Mouse (Mus musculus) MEL (cell line): Measurements from ENCODE around the gene S100a5. TPM values are rescaled to one million over a fixed set of nuclear protein-coding genes. Genes with fewer than 3 reads are reported as not detected.
A peak's percentile ranks its signal among the peaks of the same experiment; 100 is the strongest.

Experiments
- DNase-seq: peaks from one replicate; pipeline ENCODE4 v3.0.0; 2011; ENCODE audit warnings: low read depth, low spot score
- H3K27ac ChIP-seq: 2 replicates; pipeline ENCODE4 v1.5.1; 2012; ENCODE audit warnings: low read depth, mild to moderate bottlenecking, control low read depth, low read length, moderate library complexity; ENCODE audit not compliant: control insufficient read depth
- H3K27me3 ChIP-seq, 2 experiments: fragments of 150-350 bp in 1 of 2; sonication (generic) in 1 of 2; 2 replicates each; pipeline ENCODE4 v1.6.1; 2012; ENCODE audit warnings: low read length in 2 of 2, mild to moderate bottlenecking in 2 of 2, improper control_type of control experiment in 1 of 2, moderate library complexity in 1 of 2; ENCODE audit not compliant: insufficient read depth in 2 of 2, control insufficient read depth in 1 of 2
- H3K36me3 ChIP-seq, 2 experiments: 2 replicates each; pipeline ENCODE4 v1.6.1; 2012 to 2014; ENCODE audit warnings: low read length in 2 of 2, improper control_type of control experiment in 1 of 2, inconsistent platforms in 1 of 2, mild to moderate bottlenecking in 1 of 2; ENCODE audit not compliant: insufficient read depth in 2 of 2, control insufficient read depth in 1 of 2
- H3K4me1 ChIP-seq, 2 experiments: fragments of 150-350 bp in 1 of 2; sonication (generic) in 1 of 2; 2 replicates each; pipeline ENCODE4 v1.6.1; 2012; ENCODE audit warnings: low read length in 2 of 2, improper control_type of control experiment in 1 of 2, mild to moderate bottlenecking in 1 of 2; ENCODE audit not compliant: insufficient read depth in 2 of 2, control insufficient read depth in 1 of 2
- H3K4me3 ChIP-seq, 2 experiments: fragments of 150-350 bp in 1 of 2; sonication (generic) in 1 of 2; 2 replicates each; pipeline ENCODE4 v1.5.1; 2012; ENCODE audit warnings: low read depth in 2 of 2, low read length in 2 of 2, mild to moderate bottlenecking in 2 of 2, moderate library complexity in 2 of 2, control low read depth in 1 of 2, improper control_type of control experiment in 1 of 2; ENCODE audit not compliant: control insufficient read depth in 1 of 2, insufficient read depth in 1 of 2
- H3K79me2 ChIP-seq: 2 replicates; pipeline ENCODE4 v1.6.1; 2012; ENCODE audit warnings: mild to moderate bottlenecking, low read length, moderate library complexity; ENCODE audit not compliant: control insufficient read depth, poor library complexity, insufficient read depth
- H3K9ac ChIP-seq: 2 replicates; pipeline ENCODE4 v1.6.1; 2012; ENCODE audit warnings: low read depth, mild to moderate bottlenecking, control low read depth, low read length, moderate library complexity; ENCODE audit not compliant: control insufficient read depth, poor library complexity, severe bottlenecking
- H3K9me3 ChIP-seq: fragments of 150-350 bp; sonication (generic); replicated peaks from 2 replicates; pipeline ENCODE4 v1.6.1; 2012; ENCODE audit warnings: mild to moderate bottlenecking, low read length, improper control_type of control experiment, moderate library complexity; ENCODE audit not compliant: insufficient read depth
- BHLHE40 ChIP-seq: IDR thresholded peaks from 2 replicates; pipeline ENCODE4 v1.6.1; 2012; ENCODE audit warnings: low read depth, mild to moderate bottlenecking, inconsistent platforms, low read length, improper control_type of control experiment, borderline replicate concordance
- CHD1 ChIP-seq: IDR thresholded peaks from 2 replicates; pipeline ENCODE4 v1.6.1; 2012; ENCODE audit warnings: low read depth, mild to moderate bottlenecking, inconsistent platforms, low read length, improper control_type of control experiment
- CTCF ChIP-seq, 3 experiments: IDR thresholded peaks in 2 of 3; conservative IDR thresholded peaks in 1 of 3; 2 replicates each; pipeline ENCODE4 v1.5.1; 2011 to 2012; ENCODE audit warnings: low read length in 3 of 3, low read depth in 2 of 3, mild to moderate bottlenecking in 2 of 3, improper control_type of control experiment in 1 of 3, inconsistent platforms in 1 of 3, mixed read lengths in 1 of 3, moderate library complexity in 1 of 3; ENCODE audit not compliant: control insufficient read depth in 1 of 3, insufficient read depth in 1 of 3, poor library complexity in 1 of 3, severe bottlenecking in 1 of 3
- EP300 ChIP-seq, 2 experiments: IDR thresholded peaks; 2 replicates each; pipeline ENCODE4 v1.6.1; 2011; ENCODE audit warnings: improper control_type of control experiment in 2 of 2, low read length in 2 of 2, low read depth in 1 of 2, mild to moderate bottlenecking in 1 of 2
- GABPA ChIP-seq: IDR thresholded peaks from 2 replicates; pipeline ENCODE4 v1.6.1; 2012; ENCODE audit warnings: low read depth, mild to moderate bottlenecking, inconsistent platforms, low read length, improper control_type of control experiment, moderate library complexity
- MAX ChIP-seq: IDR thresholded peaks from 2 replicates; pipeline ENCODE4 v1.6.1; 2011; ENCODE audit warnings: low read length, improper control_type of control experiment
- MAZ ChIP-seq: IDR thresholded peaks from 2 replicates; pipeline ENCODE4 v1.6.1; 2012; ENCODE audit warnings: low read depth, mild to moderate bottlenecking, inconsistent platforms, low read length, improper control_type of control experiment
- MXI1 ChIP-seq: IDR thresholded peaks from 2 replicates; pipeline ENCODE4 v1.6.1; 2011; ENCODE audit warnings: mild to moderate bottlenecking, low read depth, low read length, improper control_type of control experiment
- POLR2AphosphoS2 ChIP-seq: IDR thresholded peaks from 2 replicates; pipeline ENCODE4 v1.6.1; 2011; ENCODE audit warnings: low read length, improper control_type of control experiment
- RAD21 ChIP-seq: IDR thresholded peaks from 2 replicates; pipeline ENCODE4 v1.6.1; 2011; ENCODE audit warnings: mild to moderate bottlenecking, low read depth, low read length, improper control_type of control experiment
- SIN3A ChIP-seq: IDR thresholded peaks from 2 replicates; pipeline ENCODE4 v1.6.1; 2012; ENCODE audit warnings: low read length, improper control_type of control experiment, inconsistent platforms
- UBTF ChIP-seq: IDR thresholded peaks from 2 replicates; pipeline ENCODE4 v1.6.1; 2012; ENCODE audit warnings: low read depth, mild to moderate bottlenecking, inconsistent platforms, low read length, improper control_type of control experiment, moderate library complexity, borderline replicate concordance; ENCODE audit not compliant: insufficient read depth
- USF1 ChIP-seq: IDR thresholded peaks from 2 replicates; pipeline ENCODE4 v1.6.1; 2014; ENCODE audit warnings: low read depth, mild to moderate bottlenecking, inconsistent platforms, low read length, improper control_type of control experiment, moderate library complexity
- ZKSCAN1 ChIP-seq: IDR thresholded peaks from 2 replicates; pipeline ENCODE4 v1.6.1; 2012; ENCODE audit warnings: low read depth, mild to moderate bottlenecking, inconsistent platforms, low read length, improper control_type of control experiment, moderate library complexity
- ZNF384 ChIP-seq: IDR thresholded peaks from 2 replicates; pipeline ENCODE4 v1.6.1; 2012; ENCODE audit warnings: low read depth, mild to moderate bottlenecking, inconsistent platforms, low read length, improper control_type of control experiment
- polyA plus RNA-seq, 2 experiments: library from polyadenylated mRNA; stranded (reverse) in 1 of 2; unstranded in 1 of 2; fragments of >175 nt in 1 of 2; fragments of >200 nt in 1 of 2; gene quantifications; 2 replicates each; pipeline versions ENCODE4 v1.2.1 to v1.2.4; 2012; ENCODE audit warnings: low replicate concordance in 2 of 2, low read depth in 1 of 2; ENCODE audit not compliant: insufficient read length in 2 of 2, insufficient read depth in 1 of 2, missing spikeins in 1 of 2
- total RNA-seq: library from RNA; depleted of rRNA; stranded (reverse); fragments of 300-350 nt; gene quantifications from 2 replicates; pipeline ENCODE4 v1.2.3, GENCODE M21; 2012

S100a5 gene
- total and polyA plus RNA-seq, 3 experiments, result not detected

DNA sequence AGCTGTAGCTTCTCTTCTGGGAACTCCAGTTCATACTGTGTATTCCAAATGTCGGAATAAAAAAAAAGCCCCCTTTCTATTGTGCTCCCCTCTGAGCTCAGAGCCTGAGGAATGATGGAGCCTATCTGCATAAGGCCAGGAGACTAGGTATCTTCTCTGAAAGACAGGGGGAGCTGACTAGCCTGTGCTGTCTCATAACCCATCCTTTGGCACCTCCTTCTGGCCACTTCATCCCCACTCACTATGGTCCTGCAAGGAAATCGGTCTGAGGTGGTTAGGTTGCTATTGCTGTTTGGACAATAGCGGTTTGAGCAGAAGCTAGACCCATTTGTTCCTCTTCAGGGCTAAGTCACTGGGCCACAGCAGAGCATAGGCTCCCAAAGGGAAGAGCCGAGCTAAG lies 19.5 kb downstream of the S100a5 start:
- DNase-seq, result no peak
- Histone ChIP-seq H3K79me2 (no peaks in the 10 kb centered on the region), H3K9me3 (no peaks in the 10 kb centered on the region), H3K4me3 (no peak overlapping the region), H3K4me1 (no peaks in the 10 kb centered on the region), H3K27me3 (peaks cover 15 to 22% of the 10 kb centered on the region in 2 experiments), H3K27ac (no peak overlapping the region), H3K36me3 (no peaks in the 10 kb centered on the region)
- TF ChIP-seq RAD21, result peak; percentile 3
- no peak for TF ChIP-seq BHLHE40
- no peak for TF ChIP-seq MAZ
- TF ChIP-seq, all 39 proteins: peak for 1
- H3K9ac ChIP-seq, result no peak overlapping the region

DNA sequence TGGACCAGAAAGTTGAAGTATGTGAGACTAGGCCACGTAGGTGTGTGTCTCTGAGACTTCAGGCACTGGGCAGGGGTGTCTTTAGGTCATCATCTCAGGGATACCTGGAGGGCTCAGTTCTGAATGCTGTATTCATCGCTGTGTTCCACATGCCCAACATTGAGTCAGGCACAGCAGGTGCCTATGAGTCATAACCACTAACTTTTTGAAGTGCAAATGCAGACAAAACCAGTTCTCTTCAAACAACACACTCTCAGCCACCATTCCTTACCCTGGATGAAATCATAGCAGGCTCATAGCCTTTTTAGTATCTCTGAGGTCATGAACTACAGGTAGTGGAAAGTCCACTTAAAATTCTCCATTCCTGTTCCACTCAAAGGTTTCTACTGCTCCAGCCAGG lies 21.0 kb downstream of the S100a5 start:
- DNase-seq, result no peak
- H3K79me2 ChIP-seq, result no peaks in the 10 kb centered on the region
- H3K4me3 ChIP-seq, result no peak overlapping the region
- no peaks in the 10 kb centered on the region for H3K4me1 ChIP-seq
- no peaks in the 10 kb centered on the region for H3K36me3 ChIP-seq
- no peak overlapping the region for H3K9ac ChIP-seq
- no peak overlapping the region for H3K27ac ChIP-seq
- H3K9me3 ChIP-seq, result no peaks in the 10 kb centered on the region
- no peak for TF ChIP-seq ZNF384
- TF ChIP-seq CTCF (IDR thresholded peaks at IDR 0.05 in 2 of 3, conservative IDR thresholded peaks at IDR 0.05 in 1 of 3; ENCODE audit: control insufficient read depth in 1 of 3, insufficient read depth in 1 of 3, low read depth in 2 of 3, low read length in 3 of 3, poor library complexity in 1 of 3, severe bottlenecking in 1 of 3), result no peak
- TF ChIP-seq ZKSCAN1, result no peak
- no peak for TF ChIP-seq EP300 (IDR thresholded peaks at IDR 0.05; ENCODE audit: low read depth in 1 of 2, low read length in 2 of 2)
- TF ChIP-seq SIN3A, result no peak
- no peak for TF ChIP-seq MAZ
- no peak for TF ChIP-seq MAX
- no peak for TF ChIP-seq GABPA
- TF ChIP-seq POLR2AphosphoS2, result no peak
- TF ChIP-seq BHLHE40, result no peak
- no peak for TF ChIP-seq MXI1
- H3K27me3 ChIP-seq, result peaks cover 13 to 18% of the 10 kb centered on the region in 2 experiments

DNA sequence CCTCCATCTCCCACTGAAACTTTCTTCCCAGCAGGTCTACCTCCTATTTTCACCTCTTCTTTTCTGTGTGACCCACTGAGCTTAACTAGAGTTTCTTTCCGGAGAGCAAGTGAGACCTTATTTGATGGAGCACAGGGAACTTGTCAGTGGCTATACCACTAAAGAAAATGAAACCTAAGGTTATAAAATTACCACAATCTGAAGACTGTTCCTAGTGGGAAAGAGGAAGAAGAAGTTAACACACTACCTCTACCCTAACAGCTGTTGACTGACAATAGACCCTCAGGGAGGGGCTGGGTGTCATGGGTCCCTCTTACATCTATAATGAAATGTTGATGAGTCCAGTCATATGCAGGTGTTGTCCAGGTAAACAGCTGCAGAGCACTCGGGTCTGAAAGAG lies 23.7 kb downstream of the S100a5 start:
- no peak for DNase-seq
- Histone ChIP-seq H3K79me2 (no peaks in the 10 kb centered on the region), H3K9me3 (no peaks in the 10 kb centered on the region), H3K9ac (no peak overlapping the region), H3K27ac (no peak overlapping the region), H3K4me3 (no peak overlapping the region), H3K36me3 (no peaks in the 10 kb centered on the region), H3K27me3 (peaks cover 8 to 10% of the 10 kb centered on the region in 2 experiments), H3K4me1 (no peaks in the 10 kb centered on the region)
- no peak for TF ChIP-seq UBTF
- no peak for TF ChIP-seq USF1
- TF ChIP-seq CHD1, result no peak
- no peak for TF ChIP-seq ZNF384
